Mouse (Mus musculus) ES-Bruce4 (cell line): ENCODE measurements around the gene Dap.

Experiments
- CTCF ChIP-seq: IDR thresholded peaks from one replicate; pipeline ENCODE4 v1.8.1; 2011; ENCODE audit warnings: low read depth, low read length
- EP300 ChIP-seq: IDR thresholded peaks from 2 replicates; pipeline ENCODE4 v1.6.1; 2011; ENCODE audit warnings: low read depth, low read length; ENCODE audit not compliant: insufficient read depth
- POLR2A ChIP-seq: IDR thresholded peaks from one replicate; pipeline ENCODE4 v1.8.1; 2011; ENCODE audit warnings: low read length; ENCODE audit not compliant: insufficient read depth

GRCm38 (mm10) chr15:31264827-31265226 is 40.7 kb downstream of the Dap start:
- TF ChIP-seq POLR2A (no peak), CTCF (peak; percentile 89), EP300 (no peak)
